Mouse (Mus musculus) cerebellum, adult (tissue): ENCODE measurements around the gene Clvs2.

Experiments
- ATAC-seq: cut with Nextera tagmentation; 2 replicates; pipeline ENCODE4 v1.9.2; 2017; ENCODE audit warnings: mild to moderate bottlenecking, moderate library complexity, mixed read lengths; ENCODE audit not compliant: insufficient number of reproducible peaks, low FRiP score, low TSS enrichment

Gene Clvs2

DNA sequence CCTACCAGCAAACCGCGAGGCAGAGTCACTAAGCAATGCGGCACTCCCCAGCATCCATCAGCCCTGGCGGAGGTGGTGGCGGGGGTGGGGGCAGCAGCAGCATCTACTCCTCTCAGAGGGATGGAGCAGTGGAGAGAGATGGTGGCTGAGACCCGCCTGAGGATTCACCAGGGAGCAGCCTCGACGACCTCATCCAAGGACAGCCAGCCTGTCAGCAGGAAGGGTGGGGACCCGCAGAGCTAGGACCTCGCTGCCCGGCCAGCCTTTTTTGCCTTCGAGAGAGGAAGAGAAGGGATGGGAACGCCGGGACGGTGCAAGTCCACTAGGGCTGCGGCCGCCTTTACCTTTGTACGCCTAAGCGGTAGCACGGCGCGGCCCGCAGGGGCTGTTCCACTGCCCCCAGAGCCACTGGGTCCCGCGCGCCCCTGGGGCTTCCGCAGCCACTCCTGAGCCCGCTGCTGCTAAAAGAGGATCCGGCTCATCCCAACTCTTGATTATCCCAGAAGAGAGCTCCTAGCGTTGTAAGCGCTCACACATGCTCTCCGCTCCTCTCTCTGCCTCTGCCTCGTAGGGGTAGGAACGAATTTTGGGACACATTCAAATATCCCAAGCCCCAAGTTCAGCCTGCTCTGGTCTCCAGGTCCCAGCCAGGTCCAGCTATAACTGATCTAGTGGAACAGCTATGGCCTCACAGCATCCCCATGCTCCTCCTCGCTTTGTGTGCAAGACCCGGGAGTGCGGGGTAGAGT, at the start of gene Clvs2:
Gene Clvs2, minus strand, starts transcription at position 639 of the 749 bp plus-strand sequence.
- ATAC-seq: peak; percentile 74

DNA sequence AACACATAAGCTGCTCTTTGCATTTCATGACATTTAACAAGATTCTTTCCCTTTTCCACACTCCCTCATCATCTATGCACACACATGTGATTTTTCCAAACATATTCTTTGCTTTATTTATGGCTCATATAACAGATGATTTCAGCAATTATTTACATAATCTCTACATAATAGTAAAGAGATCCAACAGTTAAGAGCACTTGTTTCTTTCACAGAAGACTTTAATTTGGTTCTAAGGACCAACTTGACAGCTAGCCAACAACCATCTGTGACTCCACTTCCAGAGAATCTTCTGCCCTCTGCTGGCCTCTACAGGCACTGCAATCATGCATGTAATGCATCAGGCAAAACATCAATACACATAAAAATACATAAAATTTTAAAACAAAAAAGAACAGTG, 28.6 kb upstream of the Clvs2 start:
- no peak for ATAC-seq

- ATAC-seq: 0 out of 2 replicates have a peak, but pooled peaks have one; percentile 22
Measured at GRCm38 (mm10) chr10:33623577-33623991, 985 bp downstream of the Clvs2 start.

GRCm38 (mm10) chr10:33622700-33623099, 1.9 kb downstream of the Clvs2 start:
- ATAC-seq: 0 out of 2 replicates have a peak, but pooled peaks have one; percentile 23

- no peak for ATAC-seq
Measured at GRCm38 (mm10) chr10:33616207-33616606, 8.4 kb downstream of the Clvs2 start.

GRCm38 (mm10) chr10:33613197-33613596, 11.4 kb downstream of the Clvs2 start:
- no peak for ATAC-seq

DNA sequence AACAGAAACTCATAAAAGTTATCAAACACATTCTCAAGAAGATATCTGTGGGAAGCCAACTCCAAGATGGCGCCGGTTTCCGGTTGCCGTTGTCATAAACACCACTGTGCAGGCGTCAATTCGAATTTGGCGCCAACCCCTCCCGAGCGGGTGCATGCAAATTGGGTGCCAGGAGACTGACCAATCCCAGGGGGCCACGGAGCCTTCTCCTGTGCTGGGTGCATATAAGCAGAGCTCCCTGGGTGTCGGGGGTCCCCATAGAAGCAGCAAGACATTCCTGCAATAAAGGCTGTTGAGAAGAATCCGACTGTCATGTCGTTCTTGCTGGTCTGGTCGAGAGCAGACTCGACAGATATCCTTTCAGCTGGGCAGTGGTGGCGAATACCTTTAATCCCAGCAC, 31.8 kb downstream of the Clvs2 start:
- no peak for ATAC-seq

DNA sequence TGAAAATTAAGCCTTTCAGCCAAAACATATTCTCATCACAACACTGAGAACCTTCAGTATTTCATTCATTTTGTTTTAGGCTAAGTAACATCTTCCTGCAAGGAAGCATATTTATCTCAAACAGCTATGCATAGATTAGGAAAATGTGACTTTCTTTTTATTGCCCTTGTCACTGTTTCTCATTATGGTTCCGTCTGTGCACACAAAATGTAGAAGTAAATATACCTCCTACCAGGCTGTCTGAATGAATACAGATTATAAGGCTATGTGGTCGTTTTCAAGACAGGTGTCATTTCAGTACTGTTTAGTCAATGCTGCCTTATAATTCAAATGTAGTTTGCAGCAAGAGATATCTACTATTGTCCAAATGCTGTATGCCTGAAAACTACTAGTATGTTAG, 35.8 kb downstream of the Clvs2 start:
- no peak for ATAC-seq

- no peak for ATAC-seq
Measured at GRCm38 (mm10) chr10:33587118-33587517, 37.5 kb downstream of the Clvs2 start.

- no peak for ATAC-seq
Measured at GRCm38 (mm10) chr10:33558081-33558480, 66.5 kb downstream of the Clvs2 start.

- ATAC-seq: no peak
Measured at GRCm38 (mm10) chr10:33540331-33540730, 84.2 kb downstream of the Clvs2 start.
